Mouse (Mus musculus): ENCODE measurements around the gene Sco1.

Gene Sco1

DNA sequence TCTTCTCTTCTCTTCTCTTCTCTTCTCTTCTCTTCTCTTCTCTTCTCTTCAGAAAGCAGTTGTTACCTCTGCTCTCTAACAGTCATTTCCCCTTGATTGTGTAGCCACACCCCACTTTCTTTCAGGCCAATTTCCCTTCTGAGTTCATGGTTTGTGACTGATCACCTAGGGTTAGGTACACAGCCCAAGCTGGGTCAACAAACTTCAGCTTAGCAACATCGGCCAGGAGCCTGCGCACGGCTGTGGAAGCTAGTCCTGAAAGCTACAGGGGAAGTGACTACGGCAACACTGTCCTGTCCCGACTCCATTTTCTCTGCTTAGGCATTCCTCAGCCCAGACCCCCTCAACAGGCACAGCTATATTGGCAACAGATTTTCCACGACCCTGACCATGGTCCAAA, 7.5 kb upstream of the Sco1 start:
- no peak for DNase-seq

DNA sequence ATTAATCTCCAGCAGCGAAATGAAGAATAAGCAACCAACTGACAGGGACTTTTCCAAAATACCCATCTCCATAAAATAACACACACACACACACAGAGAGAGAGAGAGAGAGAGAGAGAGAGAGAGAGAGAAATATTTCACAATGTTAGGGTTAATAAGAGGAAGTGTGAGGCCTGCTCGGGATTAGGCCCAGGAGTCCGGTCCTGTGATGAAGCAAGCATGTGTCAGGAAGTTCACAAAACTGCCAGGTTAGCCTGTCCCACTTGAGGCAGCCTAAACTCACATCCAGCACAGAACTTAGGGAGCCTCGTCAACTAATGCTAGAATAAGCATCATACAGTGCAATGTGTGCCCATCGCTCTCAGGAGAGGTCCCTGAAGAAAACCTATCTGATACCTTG, 5.3 kb upstream of the Sco1 start:
- no peak for DNase-seq

DNA sequence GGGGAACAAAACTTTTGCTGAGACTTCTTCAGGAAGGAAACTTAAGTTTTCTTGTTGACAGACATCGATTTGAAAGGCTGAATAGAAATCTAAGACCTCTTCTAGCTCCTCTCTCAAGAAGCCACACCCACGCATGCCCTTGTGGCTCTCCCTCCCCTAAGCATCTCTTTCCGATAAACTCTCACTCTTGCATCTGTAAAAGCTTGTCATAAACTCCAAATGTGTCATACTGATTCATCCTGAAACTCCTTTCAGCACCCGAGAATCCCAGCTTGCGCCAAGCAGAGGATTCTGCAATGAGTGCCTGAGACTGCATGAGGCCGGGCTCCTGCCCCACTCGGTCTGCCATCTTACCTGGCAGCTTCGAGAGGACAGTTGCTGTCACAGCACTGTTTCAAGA, 4.0 kb upstream of the Sco1 start:
- no peak for DNase-seq

DNA sequence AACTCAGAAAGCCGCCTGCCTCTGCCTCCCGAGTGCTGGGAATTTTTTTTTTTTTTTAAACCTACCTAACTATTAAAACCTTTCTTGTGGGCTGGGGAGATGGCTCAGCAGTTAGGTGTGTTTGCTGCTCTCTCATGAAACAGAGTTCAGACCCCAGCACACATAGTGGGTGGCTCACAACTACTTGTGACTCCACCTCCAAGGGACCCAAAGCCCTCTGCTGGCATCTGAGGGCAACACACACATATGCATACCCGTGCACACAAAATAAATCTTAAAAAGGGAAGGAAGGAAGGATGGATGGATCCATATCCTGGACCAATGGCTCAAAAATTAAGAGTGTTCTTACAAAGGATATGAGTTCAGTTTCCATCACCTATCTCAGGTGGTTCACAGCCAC, 3.2 kb upstream of the Sco1 start:
- DNase-seq = no peak

DNA sequence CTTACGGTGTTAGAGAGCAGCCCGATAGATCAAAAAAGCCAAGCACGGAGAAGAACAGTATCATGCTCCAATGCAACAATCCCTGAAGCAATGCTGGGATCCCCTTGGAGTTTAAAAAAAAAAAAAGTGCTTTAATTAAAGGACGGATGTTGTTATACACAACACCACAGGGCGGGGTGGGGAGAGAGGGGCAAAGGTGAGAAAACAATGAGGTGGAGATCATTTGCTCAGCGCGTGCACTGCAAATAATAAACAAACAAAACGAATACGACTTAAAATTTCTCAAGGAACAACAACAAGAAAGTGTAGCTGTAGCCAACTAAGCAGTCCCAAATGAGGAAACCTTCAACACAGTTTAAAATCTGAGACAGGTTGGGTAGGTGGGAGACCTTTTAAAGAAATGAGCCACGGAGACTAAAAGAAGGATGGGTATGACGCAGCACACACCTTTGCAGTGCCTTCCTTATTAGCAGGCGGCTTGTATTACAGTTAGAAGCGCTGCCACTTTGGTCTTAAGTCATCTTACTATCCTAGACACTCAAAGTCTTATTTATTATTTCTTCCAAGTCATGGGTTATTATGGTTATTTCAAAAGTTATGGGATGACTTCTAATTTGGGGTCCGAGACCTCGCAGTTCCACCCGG, 672 bp upstream of the Sco1 start:
- no peak for DNase-seq

DNA sequence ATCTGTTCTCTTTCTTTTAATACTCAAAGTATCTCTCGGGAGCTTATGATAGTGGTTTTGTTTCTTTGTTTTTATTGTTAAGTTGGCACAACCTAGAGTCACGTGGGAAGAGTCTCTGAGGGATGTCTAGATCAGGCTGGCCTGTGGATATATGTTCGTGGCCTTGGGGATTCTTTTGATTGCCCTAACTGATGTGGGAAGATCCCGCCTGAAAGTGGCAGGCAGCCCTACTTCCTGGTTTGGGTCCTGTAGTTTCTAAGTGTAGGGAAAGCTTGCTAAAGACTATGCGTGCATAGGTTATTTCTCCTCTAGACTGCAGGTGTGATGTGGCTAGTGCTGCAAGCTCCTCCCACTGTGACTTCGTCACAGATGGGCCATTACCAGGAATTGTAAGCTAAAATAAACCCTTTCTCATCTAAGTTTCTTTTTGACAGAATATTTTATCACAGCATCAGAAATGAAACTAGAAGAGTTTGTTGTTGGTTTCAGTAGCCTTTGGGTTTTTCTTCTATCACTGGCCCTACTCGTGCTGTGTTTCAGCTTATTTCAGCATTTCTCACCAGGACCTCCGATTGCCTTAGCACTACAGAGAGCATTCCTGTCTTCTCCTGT, 2.4 kb downstream of the Sco1 start:
- DNase-seq = no peak

DNA sequence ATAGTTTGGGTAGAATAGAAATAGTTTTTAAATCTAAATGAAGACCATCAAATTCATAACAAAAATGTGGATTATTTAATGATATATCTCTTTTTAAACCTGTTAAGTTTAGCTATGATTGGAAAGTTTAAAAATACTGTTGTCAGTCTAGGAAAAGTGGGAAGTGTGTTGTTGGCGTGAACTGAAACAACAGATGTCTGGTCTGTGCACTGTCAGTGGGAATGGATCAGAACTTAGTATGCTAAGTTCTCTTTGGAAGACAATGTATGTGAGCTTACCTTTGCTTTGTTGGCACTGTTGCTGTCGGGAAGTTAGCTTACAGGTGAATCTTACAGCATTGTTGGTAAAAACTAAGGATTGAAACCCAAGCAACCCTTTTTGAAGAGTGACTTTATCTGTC, 8.8 kb downstream of the Sco1 start:
- no peak for DNase-seq

DNA sequence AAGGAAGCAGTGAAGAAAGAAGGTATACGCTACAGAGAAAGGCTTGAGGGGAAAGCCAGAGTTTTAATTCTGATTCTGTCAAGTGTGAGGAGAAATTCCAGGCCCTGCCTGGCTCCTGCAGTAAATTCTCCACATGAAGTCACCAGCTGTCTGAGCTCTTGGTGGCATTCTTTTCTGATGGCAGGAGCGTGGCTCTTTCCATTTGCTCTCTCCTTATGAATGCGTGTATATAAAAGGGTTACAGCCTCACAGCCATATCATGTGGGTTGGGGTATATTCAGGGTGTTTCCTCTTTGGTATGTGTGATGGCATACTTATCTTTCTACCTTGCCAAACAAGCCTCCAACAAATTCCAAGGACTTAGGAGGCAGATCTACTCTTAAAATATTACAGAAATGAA, 10.3 kb downstream of the Sco1 start:
- DNase-seq = no peak

DNA sequence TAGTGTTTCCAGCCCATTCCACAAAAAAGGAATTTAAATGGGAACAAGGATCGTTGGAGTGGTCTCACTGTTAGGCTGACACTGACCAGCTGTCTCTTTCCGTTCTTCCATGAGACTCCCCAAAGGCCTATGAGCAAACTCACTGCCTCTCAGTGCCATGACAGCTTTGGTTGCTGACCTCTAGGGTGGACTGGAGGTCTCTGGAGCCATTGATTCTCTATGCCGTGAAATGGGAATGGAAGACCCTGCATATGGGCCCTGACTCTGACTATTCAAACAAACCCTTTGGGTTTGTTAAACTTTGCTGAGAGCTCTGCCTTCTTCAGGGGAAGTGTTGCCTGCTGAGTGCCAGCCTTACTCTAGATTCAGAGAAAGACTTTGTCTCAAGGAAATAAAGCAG, 15.3 kb downstream of the Sco1 start:
- DNase-seq = no peak

DNA sequence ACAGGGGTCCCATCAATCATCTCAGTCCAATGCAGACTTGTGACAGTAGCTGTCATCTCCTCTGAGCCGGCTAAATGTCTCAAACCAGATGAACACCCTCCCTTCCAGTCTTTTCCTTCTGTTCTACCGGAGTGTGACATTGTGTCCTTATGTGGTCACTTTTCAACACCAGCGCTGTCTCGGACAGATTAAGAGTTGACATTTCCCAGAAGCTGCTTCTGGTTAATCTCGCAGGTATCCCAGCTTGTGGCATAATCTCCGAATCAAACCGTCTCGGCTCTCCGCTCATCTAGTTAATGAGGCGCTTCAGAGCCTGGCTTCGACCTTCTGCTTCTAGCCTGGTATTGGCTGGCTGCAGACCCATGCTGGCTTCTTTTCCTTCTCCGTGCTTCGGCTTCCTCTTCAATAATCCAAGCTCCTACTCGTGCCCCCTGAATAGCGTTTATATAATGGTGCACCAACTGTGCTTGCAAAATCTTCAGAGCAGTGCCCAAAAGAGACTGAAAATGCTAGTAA, 20.2 kb downstream of the Sco1 start:
- peak in 1 of 2 experiments; percentile 13 for DNase-seq

DNA sequence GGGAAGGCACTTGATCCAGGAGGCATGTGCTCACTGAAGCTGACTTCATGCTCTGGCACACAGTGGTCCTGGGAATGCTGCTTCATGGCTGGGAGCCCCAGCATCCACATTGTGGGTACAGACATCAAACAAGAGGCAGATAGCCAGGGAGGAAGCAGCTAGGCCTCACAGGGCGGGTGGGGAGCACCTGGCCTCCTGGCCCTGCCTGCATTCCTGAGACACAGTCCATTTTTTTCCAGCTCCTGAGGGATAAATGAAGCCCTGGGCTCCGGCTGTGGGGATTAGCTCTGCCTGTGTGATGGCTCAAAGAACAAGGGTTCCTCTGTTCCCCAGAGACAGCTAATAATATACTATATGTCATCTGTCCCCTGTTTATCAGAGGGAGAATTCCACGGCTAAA, 22.6 kb downstream of the Sco1 start:
- peak; percentile 14 to 16 for DNase-seq

DNA sequence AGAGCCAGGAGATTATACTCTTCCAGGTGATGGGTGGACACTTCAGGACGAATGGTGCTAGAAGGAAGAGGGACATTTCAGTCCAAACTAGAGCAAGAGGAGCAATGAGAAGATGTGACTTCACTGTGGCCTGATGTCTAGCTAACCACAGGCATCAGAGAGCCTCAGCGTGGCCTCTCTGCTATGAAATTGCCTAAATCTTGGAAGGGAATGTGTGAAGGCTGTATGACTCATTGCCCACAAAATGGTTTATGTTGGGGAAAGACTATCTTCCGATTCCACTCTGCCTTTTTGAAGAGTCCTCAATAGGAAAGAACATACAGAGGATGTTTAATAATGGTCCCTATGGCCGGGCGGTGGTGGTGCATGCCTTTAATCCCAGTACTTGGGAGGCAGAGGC, 24.3 kb downstream of the Sco1 start:
- no peak for DNase-seq

DNA sequence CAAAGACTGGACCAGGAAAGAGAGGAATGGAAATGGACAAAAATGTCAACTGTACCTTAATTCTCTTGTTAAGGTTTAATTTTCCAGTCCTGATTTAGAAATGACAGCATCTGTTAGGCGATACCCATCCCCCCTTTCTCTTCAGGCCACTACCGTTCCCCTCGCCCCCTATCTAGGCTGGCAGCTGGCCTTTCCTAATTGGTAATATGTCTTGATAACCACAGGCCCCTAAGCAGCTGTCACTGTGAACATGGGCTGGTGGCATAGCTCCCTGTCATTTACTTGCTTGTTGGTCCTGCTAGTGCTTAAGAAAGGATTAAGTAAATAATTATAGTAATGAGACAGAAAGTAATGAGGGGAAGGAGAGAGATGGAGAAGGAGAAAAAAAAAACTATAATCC, 25.0 kb downstream of the Sco1 start:
- DNase-seq = no peak

DNA sequence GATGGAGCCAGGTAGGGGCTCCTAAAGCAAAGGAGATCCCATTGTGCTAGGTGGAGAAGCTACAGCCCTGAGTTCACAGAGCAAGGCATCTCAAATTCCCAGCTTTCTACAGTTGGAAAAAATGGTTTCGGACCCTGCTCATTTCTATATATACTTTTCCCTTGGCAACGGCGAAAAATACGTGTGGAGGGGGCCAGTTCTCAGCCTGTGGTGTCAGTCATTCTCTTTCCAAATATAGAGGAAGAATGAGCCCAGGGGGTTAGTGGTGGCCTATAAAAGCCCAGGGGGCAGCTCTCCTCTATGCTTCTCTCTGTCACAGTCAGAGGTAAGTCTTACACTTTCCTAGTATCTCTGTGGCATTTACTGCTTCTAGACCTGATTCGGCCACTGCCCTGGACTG, 25.5 kb downstream of the Sco1 start, which contains the start of gene Myh3:
Gene Myh3, plus strand, starts transcription at position 301 of the 400 bp plus-strand sequence.
- DNase-seq = no peak

DNA sequence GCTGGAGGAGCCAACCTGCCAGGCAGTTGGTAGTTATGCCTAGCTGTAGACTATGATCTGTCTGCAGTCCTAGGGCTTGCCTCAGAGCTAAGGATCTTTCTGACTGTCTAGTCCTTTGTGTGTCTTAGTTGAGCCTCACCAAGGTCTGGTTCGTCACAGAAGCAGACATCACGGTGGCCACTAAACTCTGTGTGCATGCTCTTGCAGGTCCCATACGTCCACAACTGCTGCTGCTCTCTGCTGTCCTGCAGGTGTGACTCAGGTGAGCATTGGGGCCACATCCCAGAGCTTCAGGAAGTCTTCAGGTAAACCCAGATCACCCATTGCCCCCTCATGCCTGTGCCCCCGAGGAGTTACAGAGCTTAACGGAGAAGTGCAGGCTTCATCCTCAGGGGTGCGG, 26.4 kb downstream of the Sco1 start:
- no peak for DNase-seq

DNA sequence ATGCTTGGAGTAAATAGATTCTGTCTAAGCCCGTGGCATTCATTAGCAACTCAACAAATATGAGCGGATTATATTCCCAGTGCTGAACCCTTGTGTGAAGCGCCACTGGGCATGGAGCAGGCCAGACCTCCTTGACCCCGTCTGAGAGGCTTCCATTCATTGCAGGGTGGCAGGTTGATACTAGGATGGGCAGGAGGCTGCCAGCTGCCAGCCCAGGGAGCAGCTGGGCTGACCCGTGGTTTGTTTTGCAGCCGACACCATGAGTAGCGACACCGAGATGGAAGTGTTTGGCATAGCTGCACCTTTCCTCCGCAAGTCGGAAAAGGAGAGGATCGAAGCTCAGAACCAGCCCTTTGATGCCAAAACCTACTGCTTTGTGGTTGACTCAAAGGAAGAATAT, 27.3 kb downstream of the Sco1 start:
- DNase-seq = no peak

DNA sequence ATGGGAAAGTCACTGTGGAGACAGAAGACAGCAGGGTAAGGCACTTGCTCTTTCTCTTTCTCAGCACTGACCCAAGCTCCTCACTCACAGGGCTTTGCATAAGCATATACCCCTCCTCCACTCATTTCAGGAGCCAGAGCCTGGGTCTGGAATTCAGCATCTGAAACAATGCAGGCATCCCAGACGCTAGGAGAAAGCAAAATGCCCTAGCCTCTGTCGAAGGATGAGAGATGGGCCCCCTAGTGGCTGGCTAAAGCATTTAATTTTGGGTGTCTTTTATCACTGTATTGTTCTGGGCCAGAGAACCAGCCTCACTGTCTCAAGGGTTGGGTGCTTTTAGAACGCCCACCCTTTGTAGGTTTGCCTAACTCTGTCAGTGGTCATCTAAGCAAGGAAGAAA, 27.7 kb downstream of the Sco1 start:
- peak; percentile 63 to 81 for DNase-seq

DNA sequence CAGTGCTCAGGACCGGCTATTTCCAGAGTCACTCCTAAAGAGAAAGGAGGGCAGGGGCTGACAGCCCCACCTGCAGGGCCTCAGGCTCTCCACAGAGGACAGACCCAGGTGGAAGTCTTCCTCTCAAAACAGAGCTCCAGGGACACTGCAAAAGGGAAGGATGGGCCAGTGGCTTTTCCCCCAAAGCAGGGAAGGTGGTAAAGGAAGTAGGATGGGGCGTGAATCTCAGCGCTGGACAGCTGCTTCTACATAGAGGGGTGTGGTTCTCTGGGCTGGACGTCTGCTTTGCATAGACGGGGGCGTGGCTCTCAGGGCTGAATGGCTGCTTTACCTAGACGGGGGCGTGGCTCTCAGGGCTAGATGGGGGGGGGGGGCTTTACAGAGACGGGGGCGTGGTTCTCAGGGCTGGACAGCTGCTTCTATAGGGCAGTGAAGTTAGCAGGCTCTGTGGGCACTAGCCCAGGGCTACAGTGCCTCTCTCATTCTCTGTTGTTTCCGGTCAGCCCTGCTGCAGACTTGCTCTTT, 28.7 kb downstream of the Sco1 start:
- DNase-seq = no peak

DNA sequence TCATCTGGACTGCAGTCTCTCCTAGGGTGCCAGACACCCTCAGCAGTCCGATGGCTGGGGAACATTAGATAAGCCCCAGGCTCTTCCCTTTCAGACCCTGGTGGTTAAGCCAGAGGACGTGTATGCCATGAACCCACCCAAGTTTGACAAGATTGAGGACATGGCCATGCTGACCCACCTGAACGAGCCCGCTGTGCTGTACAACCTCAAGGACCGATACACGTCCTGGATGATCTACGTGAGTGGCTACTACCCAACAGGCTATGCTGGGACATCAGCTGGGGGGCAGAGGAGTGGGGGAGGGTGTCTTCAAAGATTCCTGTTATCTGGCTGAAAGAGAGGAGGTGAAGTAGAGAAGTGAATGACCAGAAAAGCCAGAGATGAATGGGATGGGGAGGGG, 29.7 kb downstream of the Sco1 start:
- DNase-seq = no peak

DNA sequence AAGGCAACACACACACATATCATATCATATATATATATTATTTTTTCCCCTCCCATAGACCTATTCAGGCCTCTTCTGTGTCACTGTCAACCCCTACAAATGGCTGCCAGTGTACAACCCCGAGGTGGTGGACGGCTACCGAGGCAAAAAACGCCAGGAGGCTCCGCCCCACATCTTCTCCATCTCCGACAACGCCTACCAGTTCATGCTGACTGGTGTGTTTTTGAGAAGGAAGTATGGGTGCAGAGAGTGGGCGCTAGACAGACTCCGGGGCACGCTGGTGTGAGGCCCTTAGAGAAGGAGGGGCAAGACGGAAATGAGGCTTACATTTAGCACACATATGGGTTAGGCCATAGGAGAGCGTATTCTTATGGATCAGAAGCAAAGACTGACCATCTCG, 30.3 kb downstream of the Sco1 start:
- DNase-seq = no peak

DNA sequence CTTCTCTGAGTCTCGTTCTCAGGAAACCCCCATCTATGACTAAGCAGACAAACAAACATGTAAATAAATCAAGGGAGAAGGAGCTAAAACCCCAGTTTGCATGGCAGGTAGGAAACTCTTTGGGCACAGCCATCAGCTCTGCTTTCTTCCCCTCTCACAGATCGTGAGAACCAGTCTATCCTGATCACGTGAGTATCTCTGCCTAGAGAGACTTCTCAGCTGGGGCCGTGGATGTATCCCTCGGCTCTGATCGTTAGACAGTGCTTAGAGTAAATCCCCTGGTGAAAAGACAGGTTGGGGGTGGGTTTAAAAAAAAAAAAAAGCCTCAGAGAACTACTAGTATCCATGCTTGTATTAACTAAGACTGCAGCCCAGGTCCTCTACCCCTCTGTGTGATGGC, 30.8 kb downstream of the Sco1 start:
- DNase-seq = no peak

DNA sequence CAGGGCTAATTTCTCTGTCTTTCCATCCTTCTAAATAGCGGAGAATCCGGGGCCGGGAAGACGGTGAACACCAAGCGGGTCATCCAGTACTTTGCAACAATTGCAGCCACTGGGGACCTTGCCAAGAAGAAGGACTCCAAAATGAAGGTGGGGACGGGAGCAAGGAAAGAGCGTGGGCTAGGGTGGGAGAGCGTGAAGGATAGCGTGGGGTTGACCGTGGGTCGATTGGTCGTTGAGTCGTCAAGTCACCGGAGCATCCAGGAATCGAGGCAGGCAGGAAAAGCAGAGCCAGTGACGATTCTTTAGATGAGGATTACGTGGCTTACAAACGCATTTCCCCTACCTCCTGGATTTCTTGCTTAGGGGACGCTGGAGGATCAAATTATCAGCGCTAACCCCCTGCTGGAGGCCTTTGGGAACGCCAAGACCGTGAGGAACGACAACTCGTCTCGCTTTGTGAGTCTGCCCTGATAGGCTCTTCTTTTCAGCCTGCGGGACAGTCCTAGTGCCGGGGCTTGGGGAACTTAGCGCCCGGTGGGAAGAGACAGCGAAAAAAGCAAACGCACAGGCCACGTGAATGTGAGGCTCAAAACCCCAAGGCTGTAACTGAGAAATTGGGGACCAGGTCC, 31.4 kb downstream of the Sco1 start:
- DNase-seq = no peak

DNA sequence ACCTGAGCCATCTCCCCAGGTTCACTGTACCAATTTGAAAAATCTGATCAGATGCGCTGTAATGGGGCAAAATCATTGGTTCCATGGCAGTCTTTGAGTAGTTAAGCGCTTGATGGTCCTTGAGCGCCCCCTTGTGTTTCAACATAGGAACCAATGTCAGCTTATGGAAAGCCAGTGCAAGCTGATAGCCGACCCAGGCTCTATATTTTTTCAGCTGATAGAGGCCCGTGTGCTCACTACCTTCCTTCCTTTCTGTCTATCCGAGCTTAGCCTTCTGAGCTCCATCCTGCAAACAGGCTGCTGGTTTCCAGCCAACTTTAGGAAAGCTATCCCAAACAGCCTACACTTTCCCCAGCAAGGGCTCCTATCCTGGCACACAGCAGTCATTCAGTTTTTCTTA, 33.0 kb downstream of the Sco1 start:
- peak; percentile 64 to 80 for DNase-seq

DNA sequence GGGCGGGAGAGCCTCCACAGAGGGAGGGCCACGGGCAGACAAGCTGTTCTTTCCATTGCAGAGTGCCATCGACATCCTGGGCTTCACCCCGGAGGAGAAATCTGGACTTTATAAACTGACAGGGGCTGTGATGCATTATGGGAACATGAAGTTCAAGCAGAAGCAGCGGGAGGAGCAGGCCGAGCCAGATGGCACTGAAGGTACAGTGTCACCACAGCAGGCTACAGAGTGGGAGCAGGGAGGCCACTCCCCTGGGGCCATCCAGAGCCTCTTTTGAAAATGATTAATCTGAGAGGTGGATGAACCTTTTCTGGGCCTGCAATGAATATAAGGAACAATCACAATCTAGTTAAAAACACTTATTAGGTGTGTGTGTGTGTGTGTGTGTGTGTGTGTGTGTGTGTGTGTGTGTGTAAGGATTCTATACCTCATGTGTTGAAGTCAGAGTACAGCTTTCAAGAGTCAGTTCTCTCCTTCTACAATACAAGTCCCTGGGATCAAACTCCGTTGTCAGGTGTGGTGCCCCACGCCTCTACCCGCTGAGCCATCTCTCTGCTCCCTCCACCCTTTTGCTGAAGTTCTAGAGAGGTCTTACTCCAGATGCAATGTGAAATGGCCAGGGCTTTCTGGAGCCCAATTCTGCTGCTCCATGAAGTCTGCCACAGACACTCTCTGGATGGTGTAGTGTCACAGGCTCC, 34.1 kb downstream of the Sco1 start:
- DNase-seq = no peak

Measured in cerebellum, postnatal 25 days (tissue).